Mouse (Mus musculus) Muller cell, postnatal 12 days (primary cell): ENCODE measurements at regions not wholly inside any gene's neighbourhood (a gene's known extent, or its start where the extent isn't known, plus 50 kb on each side); places are given as distances from the start of the nearest gene placed in this dataset.

Source experiments
- DNase-seq: peaks from one replicate; pipeline ENCODE4 v3.0.0-alpha.2; 2015; ENCODE audit errors: inconsistent ontology term

DNA sequence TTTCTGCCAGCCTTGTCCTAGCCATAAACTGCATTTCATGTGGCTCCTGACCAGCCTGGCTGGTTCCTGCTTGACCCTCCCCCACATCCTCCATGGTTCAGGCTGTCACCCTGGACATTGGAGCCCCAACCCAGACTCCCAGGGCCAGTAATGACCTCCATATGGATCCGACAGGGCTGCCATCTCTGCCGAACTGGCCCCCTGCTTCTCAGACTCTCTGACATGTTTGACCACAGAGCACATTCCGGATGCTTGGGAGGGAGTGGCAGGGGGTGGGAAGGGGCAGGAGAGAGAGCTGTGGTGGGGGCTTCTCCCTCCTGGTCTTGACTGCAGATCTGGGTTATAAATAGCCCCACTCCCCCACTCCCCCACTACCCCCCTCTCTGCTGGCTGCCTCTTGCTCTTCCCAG is 59.0 kb upstream of the Actrt2 start:
- DNase-seq = no peak

DNA sequence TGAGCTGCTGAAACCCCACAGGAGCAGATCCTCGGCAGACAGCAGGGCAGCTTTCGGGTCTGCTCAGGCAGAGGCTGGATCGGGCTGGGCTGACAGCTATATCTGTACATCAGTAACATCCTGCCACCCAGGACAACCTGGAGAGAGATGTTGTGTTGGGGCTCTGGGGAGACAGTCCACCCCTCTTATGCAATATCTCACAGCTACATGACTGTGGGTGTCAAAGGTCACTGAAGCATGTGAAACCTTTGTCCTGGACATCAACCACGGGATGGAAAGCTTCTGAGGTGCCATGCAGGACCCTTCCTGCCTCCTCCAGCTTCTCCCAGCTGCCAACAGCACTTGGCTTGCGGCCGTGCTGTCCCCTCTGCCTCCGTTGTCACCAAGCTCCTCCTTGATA is 60.3 kb upstream of the Actrt2 start:
- DNase-seq = no peak

GRCm38 (mm10) chr4:154730646-154731045 is 63.0 kb upstream of the Actrt2 start:
- no peak for DNase-seq

GRCm38 (mm10) chr4:154731345-154731744 is 63.7 kb upstream of the Actrt2 start:
- DNase-seq = no peak

DNA sequence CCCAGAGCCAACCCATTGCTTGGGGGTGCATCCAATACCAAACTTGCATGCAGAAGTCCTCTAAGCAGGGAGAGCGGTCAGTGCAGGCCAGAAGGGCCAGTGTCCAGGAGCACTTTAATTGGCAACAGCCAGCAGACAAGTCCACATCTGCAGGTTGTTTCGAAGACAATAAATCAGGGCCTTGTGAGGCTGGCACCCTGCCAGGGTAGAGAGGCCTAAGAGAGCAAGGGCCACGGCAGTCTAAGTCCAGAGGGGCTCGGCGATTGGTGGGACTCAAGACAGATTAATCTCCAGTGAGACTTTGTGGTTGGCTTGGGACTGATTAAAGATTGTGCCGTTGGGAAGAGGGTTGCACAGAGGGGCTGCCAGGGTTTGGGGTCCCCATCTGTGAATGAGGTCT is 68.4 kb upstream of the Actrt2 start:
- no peak for DNase-seq

DNA sequence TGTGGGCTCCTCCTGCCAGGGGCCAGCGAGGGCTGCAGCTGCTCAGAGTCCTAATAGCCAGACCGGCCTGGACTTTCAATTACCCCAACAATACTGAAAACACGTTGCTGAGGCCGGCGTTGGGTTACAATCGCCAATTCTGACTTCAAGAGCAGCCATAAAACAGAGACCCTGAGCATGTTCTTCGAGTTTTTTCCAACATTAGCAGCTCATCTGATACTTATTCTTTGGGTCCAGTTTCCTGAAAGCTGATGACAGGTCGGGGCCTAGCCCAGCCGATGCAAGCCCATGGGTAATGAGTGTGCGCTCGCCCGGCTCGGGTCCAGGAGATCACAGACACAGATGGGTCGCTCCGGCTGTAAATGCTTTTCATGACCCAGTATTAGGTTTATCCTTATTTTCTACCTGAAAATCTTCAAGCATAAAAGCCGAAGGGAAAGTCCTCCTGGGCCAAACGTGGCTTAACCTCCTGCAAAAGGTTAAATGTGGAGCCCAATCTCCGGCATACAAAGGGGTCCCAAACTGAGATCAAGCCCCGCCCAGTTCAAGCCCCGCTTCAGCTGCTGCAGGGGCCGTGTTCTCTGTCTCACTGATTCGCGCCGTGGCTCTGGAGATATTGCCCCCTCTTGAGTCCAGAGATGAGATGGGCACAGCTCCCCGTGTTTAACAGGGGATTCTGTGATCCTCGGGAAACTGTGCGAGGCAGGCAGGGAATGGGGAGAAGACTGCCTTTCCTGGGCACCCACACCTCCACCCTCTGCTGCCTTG is 73.6 kb upstream of the Actrt2 start:
- DNase-seq = no peak

- no peak for DNase-seq
Measured at GRCm38 (mm10) chr4:154746323-154747005, 78.8 kb upstream of the Actrt2 start.

GRCm38 (mm10) chr4:154747006-154747343 is 79.3 kb upstream of the Actrt2 start:
- DNase-seq = no peak

DNA sequence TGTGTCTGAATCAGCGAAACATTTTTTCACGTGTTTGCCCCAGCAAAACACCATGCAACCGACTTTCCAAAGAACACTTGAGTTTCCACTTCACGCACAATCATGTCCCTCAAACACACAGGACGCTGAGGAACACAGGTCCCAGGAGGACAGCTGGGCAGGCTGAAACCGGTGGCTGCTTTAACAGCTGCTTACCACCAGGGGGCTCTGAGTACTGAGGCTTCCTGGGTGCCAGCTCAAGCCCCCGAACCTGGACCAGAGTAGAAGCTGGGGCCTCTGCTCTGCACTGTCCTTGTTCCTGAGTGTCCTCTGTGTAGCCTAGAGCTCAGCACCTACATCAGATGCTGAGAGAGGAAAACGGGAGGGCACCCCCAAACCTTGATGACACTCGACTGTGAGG is 81.5 kb upstream of the Actrt2 start:
- peak; percentile 24 for DNase-seq

- no peak for DNase-seq
Measured at GRCm38 (mm10) chr4:154749996-154750395, 82.3 kb upstream of the Actrt2 start.

GRCm38 (mm10) chr4:154750440-154751107 is 82.9 kb upstream of the Actrt2 start:
- DNase-seq = no peak

DNA sequence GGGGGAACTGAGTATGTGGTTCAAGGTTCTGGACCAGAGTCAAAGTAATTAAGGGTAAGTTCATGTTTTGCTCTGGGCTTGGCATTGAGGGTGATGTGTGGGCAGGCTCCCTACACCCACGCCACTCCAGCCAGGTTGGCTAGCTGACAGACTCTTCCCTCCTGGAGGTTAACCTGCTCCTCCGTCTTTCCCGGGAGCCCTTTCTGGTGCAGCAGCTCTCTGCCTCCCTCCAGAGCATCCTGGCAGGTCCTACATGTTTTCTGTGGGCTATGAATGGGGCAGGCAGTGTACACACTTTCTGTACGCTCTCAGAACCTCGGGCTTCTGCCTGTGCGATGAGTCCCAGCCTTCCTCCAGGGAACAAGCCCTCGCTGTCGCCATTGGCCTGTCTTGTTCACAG is 82.8 kb upstream of the Ttc34 start:
- no peak for DNase-seq

DNA sequence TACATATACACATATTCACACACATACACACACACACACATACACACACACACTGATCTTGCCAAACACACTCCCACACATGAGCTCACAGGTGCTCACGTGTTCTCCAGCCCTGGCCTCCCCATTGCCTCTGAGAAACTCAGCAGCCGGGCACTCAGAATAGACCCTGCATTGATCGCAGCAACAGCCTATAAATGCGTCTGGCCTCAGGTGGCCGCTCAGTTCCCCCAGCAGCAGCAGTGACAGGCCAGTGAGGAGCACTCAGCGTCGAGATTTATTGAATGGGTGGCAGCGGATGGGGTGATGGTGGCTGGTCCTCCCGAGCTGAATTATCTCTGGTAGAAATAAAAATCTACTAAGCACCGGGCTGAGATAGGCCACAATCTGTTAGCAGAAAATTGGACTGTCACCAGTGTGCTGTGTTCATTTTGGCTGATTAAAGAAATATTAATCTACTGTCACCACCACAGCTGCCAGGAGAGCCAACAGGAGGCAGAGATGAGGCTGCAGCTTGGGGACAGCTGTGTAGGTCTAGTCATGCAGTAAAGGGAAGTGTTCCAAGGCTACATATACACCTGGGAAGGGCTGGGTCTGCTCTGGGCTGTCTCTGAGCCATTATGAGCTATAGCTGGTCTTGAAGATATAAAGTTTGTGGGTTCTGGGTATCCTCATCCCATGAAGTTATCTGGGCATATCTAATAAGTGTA is 80.4 kb upstream of the Ttc34 start:
- DNase-seq = no peak

DNA sequence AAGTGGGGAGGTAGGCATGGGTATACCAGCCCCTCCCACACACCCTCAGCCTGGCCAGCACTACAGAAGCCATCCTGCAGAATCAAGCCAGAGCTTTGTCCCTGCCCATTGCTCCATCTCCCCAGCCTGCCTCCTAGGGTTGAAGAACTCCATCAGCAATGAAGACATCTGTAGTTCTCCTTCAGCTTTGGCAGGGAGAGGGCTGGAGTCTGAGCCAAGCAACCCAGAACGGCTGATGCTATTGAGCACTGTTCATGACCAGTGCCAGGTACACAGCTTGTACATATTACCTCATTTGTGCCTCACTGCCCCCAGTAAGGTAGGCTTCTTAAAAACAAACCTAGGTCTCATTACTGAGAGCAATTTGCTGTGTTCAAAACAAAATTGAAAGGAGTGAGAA is 77.4 kb upstream of the Ttc34 start:
- no peak for DNase-seq

- DNase-seq = no peak
Measured at GRCm38 (mm10) chr4:154764238-154764637, 73.0 kb upstream of the Ttc34 start.

GRCm38 (mm10) chr4:154766158-154766557 is 71.1 kb upstream of the Ttc34 start:
- DNase-seq = no peak

DNA sequence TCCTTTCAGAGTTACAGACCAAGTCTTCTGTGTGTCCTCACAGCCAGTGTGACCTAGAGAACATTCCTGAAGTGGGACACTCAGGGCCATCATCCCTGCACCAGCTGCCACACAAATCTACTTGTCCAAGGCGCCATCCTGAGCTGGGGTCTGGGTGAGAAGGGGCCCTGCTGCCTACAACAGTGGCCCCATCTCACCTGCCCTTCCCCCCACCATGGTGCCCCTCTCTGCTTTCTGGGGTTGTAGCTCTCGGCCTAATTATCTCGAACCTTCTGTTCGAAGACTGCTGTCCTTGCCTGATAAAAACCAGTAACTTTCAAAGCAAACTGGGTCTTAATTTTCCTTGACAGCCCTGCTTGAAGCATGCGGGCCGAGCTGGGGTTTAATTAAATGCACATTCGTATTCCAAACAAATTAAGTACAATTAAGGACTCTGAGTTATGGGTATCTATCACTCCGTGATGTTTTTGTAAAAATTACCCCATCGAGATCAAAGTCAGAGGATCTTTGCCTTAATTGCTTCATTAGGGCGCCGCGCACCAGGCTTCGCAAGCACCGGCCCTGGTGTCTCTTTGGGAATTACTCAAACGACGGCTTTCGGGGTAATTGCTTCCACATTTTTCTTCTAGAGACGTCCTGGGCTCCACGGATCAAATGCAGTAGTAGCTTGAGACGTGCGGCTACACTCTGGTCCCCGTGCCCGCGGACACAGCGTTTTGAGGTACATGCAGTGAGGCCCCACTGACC is 65.8 kb upstream of the Ttc34 start:
- DNase-seq = peak; percentile 49

GRCm38 (mm10) chr4:154772077-154772462 is 65.2 kb upstream of the Ttc34 start:
- DNase-seq = no peak

DNA sequence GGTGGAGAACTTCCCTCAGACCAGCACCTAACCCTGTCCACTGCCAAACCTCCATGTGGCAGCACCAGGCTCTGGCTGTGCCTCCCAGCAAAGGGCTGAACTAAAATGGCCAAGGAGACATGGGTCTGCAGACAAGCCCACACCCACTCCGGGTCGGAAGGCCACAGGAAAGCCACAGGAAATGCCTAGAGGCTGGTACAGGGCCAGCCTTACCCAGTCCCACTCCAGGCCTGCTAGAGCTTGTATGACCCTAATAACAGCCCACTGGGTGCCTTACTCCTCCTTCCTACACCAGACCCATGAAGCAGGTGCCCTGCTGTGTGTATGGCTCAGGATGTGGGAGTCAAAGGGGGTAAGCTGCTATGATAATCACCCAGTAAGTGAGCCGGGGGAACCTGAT is 63.4 kb upstream of the Ttc34 start:
- DNase-seq = no peak

GRCm38 (mm10) chr4:154774332-154774731 is 62.9 kb upstream of the Ttc34 start:
- no peak for DNase-seq

DNA sequence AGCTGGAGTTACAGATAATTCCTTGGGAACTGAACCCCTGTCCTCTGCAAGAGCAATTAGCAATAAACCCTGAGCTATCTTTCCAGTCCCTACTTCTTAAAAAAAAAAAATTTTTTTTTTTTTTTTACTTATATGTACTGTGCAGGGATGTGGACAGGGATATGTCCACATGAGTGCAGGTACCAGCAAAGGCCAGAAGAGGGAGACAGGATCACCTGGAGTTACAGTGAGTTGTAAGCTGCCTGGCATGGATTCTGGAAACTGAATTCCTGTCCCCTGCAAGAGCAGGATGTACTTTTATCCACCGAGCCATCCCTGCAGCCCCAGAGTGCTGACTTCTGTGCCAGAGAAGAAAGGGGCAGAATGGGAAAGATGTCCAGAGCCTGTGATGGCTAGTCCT is 58.4 kb upstream of the Ttc34 start:
- DNase-seq = no peak

GRCm38 (mm10) chr4:154781391-154781790 is 55.9 kb upstream of the Ttc34 start:
- DNase-seq = no peak
